Mouse (Mus musculus) cerebellum, adult 2 months (tissue): ENCODE measurements at regions not wholly inside any gene's neighbourhood (a gene's known extent, or its start where the extent isn't known, plus 50 kb on each side); places are given as distances from the start of the nearest gene placed in this dataset.

Experiments used
- DNase-seq, 2 experiments: peaks; one replicate each; pipeline ENCODE4 v3.0.0; 2021
- H3K27ac ChIP-seq: fragments of 200-500 bp; 2 replicates; pipeline ENCODE4 v1.5.1; 2012; ENCODE audit warnings: low read length, control low read depth, inconsistent platforms; ENCODE audit not compliant: insufficient read depth
- H3K27me3 ChIP-seq: fragments of 200-500 bp; 2 replicates; pipeline ENCODE4 v1.6.1; 2012; ENCODE audit warnings: inconsistent platforms, mild to moderate bottlenecking, low read length, moderate library complexity; ENCODE audit not compliant: control insufficient read depth, insufficient read depth
- H3K4me1 ChIP-seq: fragments of 200-500 bp; 2 replicates; pipeline ENCODE4 v1.6.1; 2011; ENCODE audit warnings: low read length; ENCODE audit not compliant: control insufficient read depth, insufficient read depth
- H3K4me3 ChIP-seq: fragments of 200-500 bp; replicated peaks from 2 replicates; pipeline ENCODE3; 2011; ENCODE audit warnings: mild to moderate bottlenecking, low read depth, low read length, control low read depth; ENCODE audit not compliant: insufficient read depth
- CTCF ChIP-seq: fragments of 200-500 bp; IDR thresholded peaks from 2 replicates; pipeline ENCODE4 v1.5.1; 2011; ENCODE audit warnings: low read depth, mild to moderate bottlenecking, control low read depth, low read length, moderate library complexity, borderline replicate concordance; ENCODE audit not compliant: insufficient read depth
- POLR2A ChIP-seq: fragments of 200-500 bp; IDR thresholded peaks from 2 replicates; pipeline ENCODE4 v1.6.1; 2011; ENCODE audit warnings: low read length, control low read depth, borderline replicate concordance; ENCODE audit not compliant: insufficient read depth
- WGBS: fragments of 180-500 bp; shearing (Covaris S2); methylation state at CpG from one replicate; pipeline ENCODE4 v1.1.7; 2018; 5-methylcytosine and 5-hydroxymethylcytosine counted together

GRCm38 (mm10) chr15:51724127-51724526, 2160.6 kb upstream of the Gm7489 start:
- no peak for DNase-seq
- WGBS, result 78% methylated on average over 7 of the region's 7 CpGs
- TF ChIP-seq CTCF, result no peak
- TF ChIP-seq POLR2A, result no peak
- Histone ChIP-seq H3K27ac (no peak overlapping the region), H3K4me1 (no peaks in the 10 kb centered on the region), H3K27me3 (no peaks in the 10 kb centered on the region), H3K4me3 (no peak overlapping the region)

DNA sequence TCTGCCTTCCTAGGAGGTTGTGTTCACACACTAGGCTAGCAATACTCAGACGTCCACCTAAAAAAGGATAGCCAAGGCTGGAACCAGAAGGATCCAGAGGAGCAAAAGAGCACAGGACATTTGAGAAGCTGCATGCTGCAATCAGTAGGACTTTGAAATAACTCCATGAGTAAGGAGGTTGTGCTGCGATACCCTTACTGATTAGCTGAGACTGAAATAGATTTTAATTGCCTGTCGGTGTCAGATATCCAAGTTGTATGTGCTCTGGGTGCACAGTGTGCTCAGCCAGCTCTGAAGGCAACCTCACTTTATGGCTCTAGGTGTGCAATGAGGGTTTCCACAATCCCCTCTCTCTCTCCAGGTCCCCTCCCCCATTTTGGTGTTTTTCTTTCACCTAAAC, 2159.2 kb upstream of the Gm7489 start:
- TF ChIP-seq CTCF, result no peak
- TF ChIP-seq POLR2A, result no peak

GRCm38 (mm10) chr15:51730106-51730505, 2154.6 kb upstream of the Gm7489 start:
- no peak for TF ChIP-seq POLR2A
- TF ChIP-seq CTCF, result no peak
- no peak overlapping the region for H3K4me3 ChIP-seq
- DNase-seq, result no peak
- no peak overlapping the region for H3K27ac ChIP-seq
- no peaks in the 10 kb centered on the region for H3K27me3 ChIP-seq
- 86% methylated on average over 10 of the region's 10 CpGs for WGBS
- no peaks in the 10 kb centered on the region for H3K4me1 ChIP-seq

More for the DNA sequence above, 2159.2 kb upstream of the Gm7489 start:
- H3K4me3 ChIP-seq, result no peak overlapping the region
- DNase-seq, result no peak
- WGBS, result 93% methylated on average over 3 of the region's 3 CpGs
- H3K27ac ChIP-seq, result no peak overlapping the region
- no peaks in the 10 kb centered on the region for H3K27me3 ChIP-seq
- no peaks in the 10 kb centered on the region for H3K4me1 ChIP-seq

GRCm38 (mm10) chr15:51730805-51731412, 2153.8 kb upstream of the Gm7489 start:
- Histone ChIP-seq H3K4me3 (no peak overlapping the region), H3K27ac (no peak overlapping the region), H3K27me3 (no peaks in the 10 kb centered on the region), H3K4me1 (no peaks in the 10 kb centered on the region)
- TF ChIP-seq POLR2A (no peak), CTCF (no peak)
- peak in 1 of 2 experiments; percentile 21 for DNase-seq
- WGBS, result 38% methylated on average over 12 of the region's 12 CpGs

- Histone ChIP-seq H3K27ac (no peak overlapping the region), H3K27me3 (no peaks in the 10 kb centered on the region), H3K4me1 (no peaks in the 10 kb centered on the region), H3K4me3 (no peak overlapping the region)
- no peak for TF ChIP-seq CTCF
- no peak for TF ChIP-seq POLR2A
- DNase-seq, result no peak
- WGBS, result 89% methylated on average over 1 of the region's 1 CpGs
Observed at GRCm38 (mm10) chr15:51734194-51734593, 2150.5 kb upstream of the Gm7489 start.
